9 mouse cellular contexts compared by ENCODE assay signal in the genomic region with DNA sequence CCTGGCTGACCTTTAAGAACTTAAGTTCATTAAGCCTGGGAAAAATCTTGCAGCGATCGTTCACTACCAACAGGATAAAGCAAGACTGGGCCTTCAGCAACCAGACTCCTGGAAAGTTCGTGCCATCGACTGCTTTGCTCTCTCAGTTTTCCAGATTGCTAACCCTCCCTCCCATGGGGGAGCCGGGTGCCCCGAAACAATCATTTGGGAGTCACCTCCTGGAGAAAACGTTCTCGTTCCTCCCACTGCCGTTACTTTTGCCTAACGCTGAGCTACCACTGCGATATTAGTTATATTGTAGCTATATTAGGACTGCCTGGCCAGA. TPM values are rescaled to one million over a fixed set of nuclear protein-coding genes. Genes with fewer than 3 reads are reported as not detected.
DNase-seq lines count a peak whose midpoint lies in the region; ATAC-seq lines count a peak whose summit lies in the region.
"Had no signal": no experiment of that assay in that cellular context is flagged by ENCODE, and none has a peak within 500 bp of the region (broad histone marks: within the 10 kb centered on the region; RNA-seq: fewer than 3 reads in every experiment).

No protein-coding gene starts in this region.

- peak overlapping the region; percentile 81 for H3K4me2 ChIP-seq in embryonic facial prominence, embryonic 14.5 days (ENCODE audit: low read depth, low read length)
- H3K4me2 ChIP-seq in limb, embryonic 12.5 days = peak overlapping the region; percentile 84
- peak overlapping the region; percentile 77 for H3K4me2 ChIP-seq in neural tube, embryonic 15.5 days

- peak; percentile 0; the same call in 1 of the 2 replicates for ATAC-seq in embryonic facial prominence, embryonic 14.5 days (ENCODE audit: low read depth)
- no peak for ATAC-seq in limb, embryonic 12.5 days (ENCODE audit: insufficient number of reproducible peaks, insufficient read depth, low FRiP score, low TSS enrichment, low read depth)
- no peak for ATAC-seq in neural tube, embryonic 15.5 days (ENCODE audit: low FRiP score)
- no peak for ATAC-seq in megakaryocyte-erythroid progenitor cell, adult 5-6 weeks (replicated peaks; ENCODE audit: low FRiP score, low TSS enrichment, poor library complexity, severe bottlenecking)

- peak; percentile 13 for DNase-seq in gastrocnemius, postnatal 25 days
- no peak for DNase-seq in gastrocnemius, postnatal 4 days (ENCODE audit: low spot score in 2 of 2)
- DNase-seq in 3T3-L1 (ENCODE audit: low read depth, low spot score) = peak; percentile 49
- DNase-seq in embryonic facial prominence, embryonic 14.5 days (ENCODE audit: low spot score) = peak; percentile 27
- no peak for DNase-seq in spleen, adult 12 weeks (ENCODE audit: low spot score)

- peak overlapping the region; percentile 96 for H3K4me3 ChIP-seq in embryonic facial prominence, embryonic 14.5 days (ENCODE audit: low read depth, low read length)
- H3K4me3 ChIP-seq in limb, embryonic 12.5 days (replicated peaks) = peak overlapping the region; percentile 99
- peak overlapping the region; percentile 97 for H3K4me3 ChIP-seq in neural tube, embryonic 15.5 days (replicated peaks)

- H3K36me3 ChIP-seq in embryonic facial prominence, embryonic 14.5 days (ENCODE audit: control insufficient read depth, insufficient read depth, low read length) = peaks cover 33% of the 10 kb centered on the region
- peaks cover 37% of the 10 kb centered on the region for H3K36me3 ChIP-seq in limb, embryonic 12.5 days
- peaks cover 28% of the 10 kb centered on the region for H3K36me3 ChIP-seq in neural tube, embryonic 15.5 days

- no peaks in the 10 kb centered on the region for H3K9me3 ChIP-seq in embryonic facial prominence, embryonic 14.5 days (ENCODE audit: control insufficient read depth, low read length)
- no peaks in the 10 kb centered on the region for H3K9me3 ChIP-seq in limb, embryonic 12.5 days
- no peaks in the 10 kb centered on the region for H3K9me3 ChIP-seq in neural tube, embryonic 15.5 days (replicated peaks)

- under 1% methylated on average over 11 of the region's 11 CpGs for WGBS in embryonic facial prominence, embryonic 14.5 days
- WGBS in limb, embryonic 12.5 days = under 1% methylated on average over 11 of the region's 11 CpGs
- WGBS in neural tube, embryonic 15.5 days = under 1% methylated on average over 11 of the region's 11 CpGs

- peaks cover 11% of the 10 kb centered on the region for H3K4me1 ChIP-seq in embryonic facial prominence, embryonic 14.5 days (ENCODE audit: control insufficient read depth, insufficient read depth, low read length)
- H3K4me1 ChIP-seq in limb, embryonic 12.5 days (replicated peaks) = peaks cover 16% of the 10 kb centered on the region
- H3K4me1 ChIP-seq in neural tube, embryonic 15.5 days = peaks cover 30% of the 10 kb centered on the region

- H3K27ac ChIP-seq in embryonic facial prominence, embryonic 14.5 days (replicated peaks; ENCODE audit: low read depth, low read length) = peak overlapping the region; percentile 98
- H3K27ac ChIP-seq in limb, embryonic 12.5 days = peak overlapping the region; percentile 99
- peak overlapping the region; percentile 98 for H3K27ac ChIP-seq in neural tube, embryonic 15.5 days (replicated peaks)

- peak overlapping the region; percentile 100 for H3K9ac ChIP-seq in embryonic facial prominence, embryonic 14.5 days (ENCODE audit: low read depth, low read length)
- peak overlapping the region; percentile 100 for H3K9ac ChIP-seq in limb, embryonic 12.5 days (replicated peaks)
- peak overlapping the region; percentile 98 for H3K9ac ChIP-seq in neural tube, embryonic 15.5 days (replicated peaks)

- H3K27me3 ChIP-seq in embryonic facial prominence, embryonic 14.5 days (replicated peaks; ENCODE audit: control insufficient read depth, insufficient read depth, low read length) = no peaks in the 10 kb centered on the region
- no peaks in the 10 kb centered on the region for H3K27me3 ChIP-seq in limb, embryonic 12.5 days
- no peaks in the 10 kb centered on the region for H3K27me3 ChIP-seq in neural tube, embryonic 15.5 days (replicated peaks)

RNA-seq across cellular contexts. Expression of a gene that starts 0.9 kb away (rescaled TPM):
- total RNA-seq in gastrocnemius, postnatal 25 days (2021) = 100 to 1,000 TPM; 118 to 122 TPM
- 100 to 1,000 TPM; 188 to 199 TPM for total RNA-seq in gastrocnemius, postnatal 4 days (2021)
- 472 and 523 TPM in 2 replicates for polyA plus RNA-seq in embryonic facial prominence, embryonic 14.5 days (2014; fragmentation: Nextera tagmentation; extraction: Ambion mirVana)
- 691 and 736 TPM in 2 replicates for polyA plus RNA-seq in limb, embryonic 12.5 days (2016; fragmentation: Nextera tagmentation; extraction: Ambion mirVana)
- 283 and 366 TPM in 2 replicates for polyA plus RNA-seq in neural tube, embryonic 15.5 days (2015; fragmentation: Nextera tagmentation; extraction: Ambion mirVana)
- 340 and 389 TPM in 2 replicates for total RNA-seq in megakaryocyte-erythroid progenitor cell, adult 5-6 weeks (2014; fragmentation: Nextera tagmentation)
- total RNA-seq in megakaryocyte-erythroid progenitor cell, adult 5-6 weeks (2017) = 197 and 273 TPM in 2 replicates

RNA-seq across cellular contexts. Expression of a gene that starts 16.7 kb away (rescaled TPM):
- total RNA-seq in gastrocnemius, postnatal 25 days (2021) = not detected
- total RNA-seq in gastrocnemius, postnatal 4 days (2021) = not detected
- polyA plus RNA-seq in embryonic facial prominence, embryonic 14.5 days (2014; fragmentation: Nextera tagmentation; extraction: Ambion mirVana) = not detected in 2 replicates
- polyA plus RNA-seq in limb, embryonic 12.5 days (2016; fragmentation: Nextera tagmentation; extraction: Ambion mirVana) = not detected in 2 replicates
- polyA plus RNA-seq in neural tube, embryonic 15.5 days (2015; fragmentation: Nextera tagmentation; extraction: Ambion mirVana) = not detected in 2 replicates
- total RNA-seq in megakaryocyte-erythroid progenitor cell, adult 5-6 weeks (2014; fragmentation: Nextera tagmentation) = not detected in 2 replicates
- not detected in 2 replicates for total RNA-seq in megakaryocyte-erythroid progenitor cell, adult 5-6 weeks (2017)
- polyA plus RNA-seq: large intestine, adult 2 months had no signal

Comparison
In these comparisons a context has a peak if more than half of its experiments do, and no peak if none do; other contexts are left out.
1. DNase-seq: peak in gastrocnemius, postnatal 25 days (single experiment), 3T3-L1 (single experiment) and embryonic facial prominence, embryonic 14.5 days (single experiment); none in gastrocnemius, postnatal 4 days (0 of 2) and spleen, adult 12 weeks (single experiment).
2. Peak in every context shown above with its lines, with median percentiles within 50 percentile points of each other: H3K27ac ChIP-seq, H3K4me2 ChIP-seq, H3K4me3 ChIP-seq and H3K9ac ChIP-seq.